Mouse (Mus musculus) heart, postnatal 14 days (tissue): ENCODE measurements around the gene Flnb. TPM values are rescaled to one million over a fixed set of nuclear protein-coding genes. Genes with fewer than 3 reads are reported as not detected.

ENCODE experiments used
- DNase-seq, 2 experiments: peaks; one replicate each; pipeline ENCODE4 v3.0.0; 2021 to 2022
- intact Hi-C: fragments of 180-260 bp; cut with DNase I; formaldehyde crosslinking; loops from one replicate; pipeline ENCODE4 v1.15.1; 2025
- total RNA-seq, 2 experiments: library from RNA; stranded (reverse); gene quantifications; 2 replicates each; pipeline ENCODE4 v1.2.3; 2021

Flnb gene
- total RNA-seq, 2 experiments from 2014 or later, result 32.5 to 36.3 TPM

DNA sequence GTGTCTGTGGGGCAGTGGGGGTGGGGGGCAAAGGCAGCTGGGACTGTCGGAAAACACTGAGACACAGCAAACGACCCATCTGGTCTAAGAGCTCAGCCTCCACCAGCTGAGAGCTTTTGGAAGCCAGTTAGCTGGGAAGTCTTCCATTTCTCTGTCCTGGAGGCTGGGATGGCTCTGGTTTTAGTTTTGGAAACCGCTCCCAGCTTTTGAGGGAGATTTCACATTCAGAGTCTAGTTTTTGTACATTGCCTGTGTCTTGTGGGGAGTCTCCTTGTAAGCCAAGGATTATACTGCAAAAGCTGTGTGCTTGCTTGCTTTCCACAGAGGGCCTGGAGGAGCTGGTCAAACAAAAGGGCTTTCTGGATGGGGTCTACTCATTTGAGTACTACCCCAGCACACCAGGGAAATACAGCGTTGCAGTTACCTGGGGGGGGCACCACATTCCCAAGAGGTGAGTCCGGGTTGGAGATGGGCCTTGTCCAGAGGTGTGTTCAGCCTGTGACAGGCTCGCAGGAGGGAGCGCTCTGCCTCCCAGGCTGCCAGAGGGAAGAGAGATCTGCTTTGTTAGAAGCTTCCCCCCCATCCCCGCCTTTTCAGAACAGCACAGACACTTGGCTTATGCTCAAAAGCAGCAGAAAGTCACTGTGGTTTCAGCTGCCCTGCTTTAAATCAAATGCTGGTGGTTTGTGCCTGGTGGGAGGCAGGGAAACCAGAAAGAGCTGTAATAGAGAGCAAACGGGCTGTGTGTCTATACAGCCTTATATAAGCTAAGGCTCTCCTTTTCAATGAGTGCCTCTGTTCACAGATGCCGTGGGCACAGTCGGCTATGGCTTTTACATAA, 71.3 kb downstream of the Flnb start:
- DNase-seq, result peak in 1 of 2 experiments; percentile 30
- intact Hi-C loops, result no loop called here

- intact Hi-C loops, result no loop called here
- no peak for DNase-seq
Observed at GRCm38 (mm10) chr14:7889834-7890233, 72.1 kb downstream of the Flnb start.

DNA sequence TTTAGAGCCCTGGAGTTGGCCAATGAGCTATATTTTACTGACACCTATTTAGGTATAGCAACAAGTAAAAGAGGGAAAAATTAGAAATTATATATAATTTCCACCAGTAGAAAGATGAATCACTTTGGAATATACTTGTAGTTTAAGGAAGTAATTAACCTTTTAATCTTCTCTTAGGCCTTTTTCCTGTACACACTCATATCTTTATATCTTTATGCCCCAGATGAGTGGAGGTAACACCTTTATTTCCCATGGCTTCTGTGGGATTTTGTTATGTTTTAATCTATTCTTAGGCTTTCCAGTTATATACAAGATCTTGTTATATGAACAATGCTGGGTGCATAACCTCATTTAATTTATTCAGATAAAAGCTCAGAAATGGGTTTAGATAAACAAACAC, 73.6 kb downstream of the Flnb start:
- intact Hi-C loops, result no loop called here
- DNase-seq, result no peak

DNA sequence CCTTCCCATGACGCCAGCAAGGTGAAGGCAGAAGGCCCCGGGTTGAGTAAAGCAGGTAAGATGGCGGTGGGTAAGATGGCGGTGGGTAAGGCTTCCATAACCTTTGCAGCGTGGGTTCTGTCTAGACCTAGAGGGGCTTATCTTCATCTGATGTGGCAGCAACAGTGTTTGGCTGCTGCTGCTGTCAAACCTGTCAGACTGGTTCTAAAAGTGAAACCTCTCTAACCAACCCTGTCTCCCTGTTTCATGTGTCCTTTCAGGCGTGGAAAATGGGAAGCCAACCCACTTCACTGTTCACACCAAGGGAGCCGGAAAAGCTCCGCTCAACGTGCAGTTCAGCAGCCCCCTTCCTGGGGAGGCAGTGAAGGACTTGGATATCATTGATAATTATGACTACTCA, 78.4 kb downstream of the Flnb start:
- intact Hi-C loops, result no loop called here
- DNase-seq, result no peak

DNA sequence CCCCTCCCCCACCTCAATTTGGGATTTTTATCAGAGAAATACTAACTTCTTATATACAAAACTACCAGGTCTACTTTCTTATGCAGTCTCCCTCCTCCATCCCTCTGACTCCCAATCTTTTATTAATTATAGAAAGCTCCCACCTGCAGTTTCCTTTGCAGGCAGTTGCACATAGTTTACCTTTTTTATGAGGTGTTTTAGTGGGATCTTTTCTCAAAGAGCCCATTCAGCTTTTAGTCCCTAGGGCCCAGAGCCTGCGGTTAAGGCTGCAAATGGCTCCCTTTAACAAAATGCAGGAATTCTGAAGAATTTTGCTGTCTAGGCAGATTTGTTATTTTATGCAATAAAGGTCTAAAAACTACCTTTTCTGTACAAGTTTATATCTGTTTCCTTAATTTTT, 78.9 kb downstream of the Flnb start:
- intact Hi-C loops, result no loop called here

DNA sequence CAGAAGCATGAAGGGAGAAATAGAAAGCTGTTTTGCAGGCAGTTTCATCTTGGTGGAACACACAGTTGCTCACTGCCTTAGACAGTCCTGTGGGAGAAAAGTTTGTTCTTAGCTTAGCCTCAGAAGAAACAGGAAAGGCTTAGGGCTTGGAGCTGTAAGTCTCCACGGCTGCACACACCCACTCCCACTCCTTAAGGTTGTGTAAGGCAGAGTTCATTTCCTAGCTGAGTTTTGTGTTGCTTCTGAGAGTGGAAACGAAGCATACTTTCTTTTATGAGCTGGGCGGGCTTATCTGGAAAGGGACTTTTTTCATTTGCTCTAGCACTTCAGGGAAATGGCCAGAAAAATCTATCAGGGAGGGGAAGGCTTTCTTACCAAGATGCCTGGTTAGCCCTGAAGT, 82.2 kb downstream of the Flnb start:
- no peak for DNase-seq
- intact Hi-C loops, result no loop called here

More for the DNA sequence above, 78.9 kb downstream of the Flnb start:
- DNase-seq, result no peak

DNA sequence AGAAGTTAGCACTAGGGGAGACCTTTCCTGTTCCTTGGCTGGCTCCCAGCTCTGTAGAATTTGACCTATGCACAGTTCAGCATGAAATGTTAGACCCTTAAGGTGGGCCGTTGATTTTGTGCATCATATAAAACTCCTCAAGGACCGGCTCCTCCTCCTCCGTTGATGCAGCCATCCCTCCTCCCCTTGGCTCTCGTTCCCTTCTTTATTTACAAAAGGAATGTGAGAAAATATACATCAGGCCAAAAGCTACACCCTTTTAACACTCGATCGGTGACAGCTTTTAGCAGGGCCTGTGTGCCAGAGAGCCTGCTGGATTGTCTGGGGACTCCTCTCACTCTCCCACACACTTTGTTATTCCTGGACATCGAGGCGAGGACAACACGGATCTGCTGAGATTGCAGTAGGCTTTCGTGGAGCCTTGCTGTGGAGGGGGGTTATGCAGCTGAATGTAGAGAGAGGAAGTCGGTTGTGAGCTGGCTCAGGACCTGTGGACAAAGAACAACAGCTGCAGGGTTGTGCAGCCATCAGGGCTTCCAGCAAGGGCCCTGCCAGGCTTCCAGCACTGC, 82.8 kb downstream of the Flnb start:
- peak; percentile 37 to 54 for DNase-seq
- intact Hi-C loops, result no loop called here

DNA sequence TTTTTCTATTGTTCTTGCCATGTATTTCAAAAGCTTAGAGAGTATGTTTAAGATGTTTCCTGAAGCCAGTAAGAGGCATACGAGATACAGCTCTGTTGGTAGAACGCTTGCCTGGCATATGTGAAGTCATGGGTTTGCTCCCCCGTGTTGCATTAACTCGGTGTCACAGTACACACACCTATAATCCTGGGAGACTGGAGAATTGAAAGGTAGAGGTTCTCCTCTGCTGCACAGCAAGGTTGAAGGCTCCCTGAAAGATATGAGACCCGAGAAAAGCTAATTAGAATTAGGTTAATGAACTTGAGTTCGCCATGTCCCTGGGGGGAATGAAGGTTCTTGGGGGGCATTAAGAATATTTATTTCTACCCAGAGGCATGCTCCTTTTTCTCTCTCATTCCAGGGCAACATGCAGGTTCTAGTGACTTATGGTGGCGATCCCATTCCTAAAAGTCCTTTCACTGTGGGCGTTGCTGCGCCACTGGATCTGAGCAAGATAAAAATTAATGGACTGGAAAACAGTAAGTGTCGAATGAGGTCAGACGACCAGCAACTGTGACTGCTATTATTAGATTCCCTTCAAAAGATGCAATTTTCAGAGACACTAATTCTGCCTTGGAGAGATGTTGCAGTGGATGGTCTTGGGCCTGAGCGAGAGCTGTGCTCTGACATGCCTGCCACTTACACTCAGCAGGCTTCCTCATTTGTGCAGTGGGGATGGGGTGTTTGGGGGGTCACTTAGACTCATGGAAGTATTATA, 83.9 kb downstream of the Flnb start:
- DNase-seq, result no peak
- intact Hi-C loops, result no loop called here

GRCm38 (mm10) chr14:7907058-7907457, 89.3 kb downstream of the Flnb start:
- no peak for DNase-seq
- intact Hi-C loops, result no loop called here

GRCm38 (mm10) chr14:7909472-7909871, 91.7 kb downstream of the Flnb start:
- intact Hi-C loops, result no loop called here
- DNase-seq, result no peak

- intact Hi-C loops, result loop anchor here (10.0 kb wide), 1 partner anchor 99 kb away; the partner anchor contains the start of gene Flnb
- no peak for DNase-seq
Observed at GRCm38 (mm10) chr14:7913842-7914241, 96.1 kb downstream of the Flnb start.

- intact Hi-C loops, result loop anchor here (10.0 kb wide), 1 partner anchor 100 kb away; the partner anchor contains the start of gene Flnb
- DNase-seq, result no peak
Observed at GRCm38 (mm10) chr14:7914461-7914860, 96.7 kb downstream of the Flnb start.

DNA sequence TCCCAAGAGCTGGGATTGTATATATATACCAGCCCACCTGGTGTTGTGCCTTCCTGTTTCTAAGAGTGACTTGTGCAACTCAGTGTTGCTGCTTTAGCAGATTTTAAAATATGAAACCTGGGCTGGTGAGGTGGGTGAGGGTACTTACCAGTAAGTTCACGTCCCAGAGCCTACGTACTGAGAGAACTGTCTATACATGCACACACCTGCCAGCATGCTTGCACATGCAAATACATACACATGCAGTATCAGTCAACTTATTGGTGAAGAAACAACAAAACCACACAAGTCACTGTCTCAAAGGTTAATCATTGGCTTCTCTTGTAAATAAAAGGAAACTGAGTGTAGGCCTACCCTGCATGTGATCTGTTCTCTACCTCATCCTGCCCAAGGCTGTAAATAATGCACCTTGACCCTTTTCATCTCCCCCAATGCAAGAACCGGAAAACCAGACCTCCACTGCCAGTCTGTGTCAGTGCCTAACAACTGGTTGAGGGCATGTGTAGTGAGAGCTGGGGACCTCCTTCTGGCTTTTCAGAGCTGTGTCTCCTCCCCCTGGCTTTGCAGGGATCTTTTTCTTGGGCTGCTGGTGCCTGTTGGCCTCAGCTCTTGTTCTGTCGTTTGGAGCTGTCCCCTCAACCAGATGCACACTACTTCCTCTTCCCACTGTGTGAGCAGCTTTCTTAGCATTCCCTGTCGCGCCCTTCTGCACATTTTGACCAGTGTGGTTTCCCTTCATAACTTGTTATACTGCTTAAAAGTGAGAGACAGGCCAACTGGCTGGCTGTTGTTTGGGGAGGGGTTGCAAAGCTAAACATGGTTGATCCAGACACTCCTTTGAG, 100.6 kb downstream of the Flnb start:
- intact Hi-C loops, result loop anchor here (10.0 kb wide), 1 partner anchor 104 kb away; the partner anchor contains the start of gene Flnb
- no peak for DNase-seq

DNA sequence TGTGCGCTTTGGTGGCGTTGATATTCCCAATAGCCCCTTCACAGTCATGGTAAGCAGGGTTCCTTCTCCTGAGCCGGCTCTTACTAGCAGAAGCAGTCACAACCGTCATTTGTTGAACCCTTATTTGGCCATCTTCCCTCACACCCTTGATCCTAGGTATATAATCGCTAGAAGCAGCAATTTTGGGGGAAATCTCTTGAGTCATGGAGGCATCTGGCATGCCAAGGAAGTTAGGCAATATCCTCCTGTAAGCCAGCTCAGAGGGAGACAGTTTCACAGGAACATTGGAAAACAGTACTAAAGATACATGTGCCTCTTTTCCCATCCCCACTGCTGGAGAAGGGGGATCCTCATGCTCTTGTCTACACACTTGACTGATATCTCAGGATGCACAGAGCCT, 101.6 kb downstream of the Flnb start:
- DNase-seq, result no peak
- intact Hi-C loops, result loop anchor here (10.0 kb wide), 1 partner anchor 105 kb away; the partner anchor contains the start of gene Flnb

GRCm38 (mm10) chr14:7919921-7920320, 102.2 kb downstream of the Flnb start:
- intact Hi-C loops, result loop anchor here (10.0 kb wide), 1 partner anchor 105 kb away; the partner anchor contains the start of gene Flnb

DNA sequence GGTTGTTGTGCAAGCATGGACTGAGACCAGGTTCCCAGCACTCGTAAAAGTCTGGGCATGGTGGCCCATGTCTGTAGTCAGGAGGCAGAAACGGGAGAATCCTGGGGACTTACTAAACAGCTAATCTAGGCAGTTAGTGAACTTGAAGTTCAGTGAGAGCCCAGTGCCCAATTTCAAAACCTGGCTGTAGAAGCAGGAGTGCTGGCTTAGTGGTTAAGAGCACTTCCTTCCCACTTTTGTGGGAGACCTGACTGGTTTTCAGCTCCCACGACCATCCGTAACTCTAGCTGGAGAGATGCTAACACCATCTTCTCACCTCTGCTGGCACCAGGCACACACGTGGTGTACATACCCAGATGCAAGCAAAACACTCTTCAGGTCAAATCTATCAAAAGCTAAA, 103.7 kb downstream of the Flnb start:
- intact Hi-C loops, result no loop called here

More at GRCm38 (mm10) chr14:7919921-7920320, 102.2 kb downstream of the Flnb start:
- DNase-seq, result no peak

GRCm38 (mm10) chr14:7923635-7924034, 105.9 kb downstream of the Flnb start:
- no peak for DNase-seq
- intact Hi-C loops, result no loop called here

More for the DNA sequence above, 103.7 kb downstream of the Flnb start:
- DNase-seq, result no peak

GRCm38 (mm10) chr14:7928362-7928761, 110.6 kb downstream of the Flnb start:
- intact Hi-C loops, result no loop called here
- no peak for DNase-seq

DNA sequence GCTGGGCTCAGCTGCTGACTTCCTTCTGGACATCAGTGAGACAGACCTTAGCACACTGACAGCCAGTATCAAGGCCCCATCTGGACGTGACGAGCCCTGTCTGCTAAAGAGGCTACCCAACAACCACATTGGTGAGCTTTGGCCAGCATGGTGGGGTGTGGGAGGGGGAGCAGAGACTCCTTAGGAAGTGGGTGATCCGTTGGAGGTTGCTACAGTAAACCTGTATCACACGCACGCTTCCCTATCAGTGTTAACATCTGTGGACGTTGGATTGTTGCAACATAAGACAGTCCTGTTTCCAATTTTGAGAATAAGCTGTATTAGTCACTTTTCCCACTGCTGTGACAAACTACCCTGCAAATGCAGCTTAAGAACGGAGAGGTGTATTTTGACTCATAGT, 111.3 kb downstream of the Flnb start:
- intact Hi-C loops, result no loop called here
- no peak for DNase-seq

DNA sequence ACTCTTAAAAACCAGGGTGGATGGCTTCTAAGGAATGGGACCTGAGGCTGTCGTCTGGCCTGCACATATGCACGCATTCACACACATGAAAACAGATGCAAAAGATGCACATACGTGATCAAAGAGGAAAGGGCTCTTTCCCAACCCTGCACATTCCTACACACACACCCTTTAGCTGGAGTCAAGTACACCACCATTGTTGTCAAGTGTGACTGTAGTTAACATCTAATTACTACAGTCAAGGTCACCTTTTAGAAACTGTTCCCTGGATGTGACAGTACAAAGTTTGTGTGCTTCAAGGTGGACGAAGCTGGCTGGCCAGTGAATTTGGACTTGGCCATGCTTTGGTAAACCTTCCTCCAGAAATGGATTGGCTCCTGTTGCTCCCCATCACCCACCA, 114.4 kb downstream of the Flnb start:
- intact Hi-C loops, result no loop called here
- no peak for DNase-seq
